Mouse (Mus musculus) intestine, embryonic 15.5 days (tissue): ENCODE results near the gene Tgfb3. TPM values are rescaled to one million over a fixed set of nuclear protein-coding genes. Genes with fewer than 3 reads are reported as not detected.

ENCODE experiments used
- ATAC-seq: fragments of 200-750 bp; cut with Nextera tagmentation; 2 replicates; pipeline ENCODE4 v1.8.0; 2017; ENCODE audit warnings: moderate TSS enrichment, moderate library complexity
- H3K27ac ChIP-seq: fragments of 300-500 bp; sonication (generic); 2 replicates; pipeline ENCODE4 v1.5.1; 2015; ENCODE audit warnings: mild to moderate bottlenecking, inconsistent platforms
- H3K27me3 ChIP-seq: fragments of 300-500 bp; sonication (generic); replicated peaks from 2 replicates; pipeline ENCODE4 v1.6.1; 2015; ENCODE audit warnings: inconsistent platforms
- H3K36me3 ChIP-seq: fragments of 300-500 bp; sonication (generic); 2 replicates; pipeline ENCODE4 v1.6.1; 2015; ENCODE audit warnings: inconsistent platforms
- H3K4me1 ChIP-seq: fragments of 300-500 bp; sonication (generic); replicated peaks from 2 replicates; pipeline ENCODE4 v1.6.1; 2015; ENCODE audit warnings: inconsistent platforms
- H3K4me2 ChIP-seq: fragments of 300-500 bp; sonication (generic); replicated peaks from 2 replicates; pipeline ENCODE4 v1.6.1; 2015; ENCODE audit warnings: mild to moderate bottlenecking, inconsistent platforms
- H3K4me3 ChIP-seq: fragments of 300-500 bp; sonication (generic); replicated peaks from 2 replicates; pipeline ENCODE4 v1.5.1; 2015; ENCODE audit warnings: inconsistent platforms
- H3K9ac ChIP-seq: fragments of 300-500 bp; sonication (generic); 2 replicates; pipeline ENCODE4 v1.6.1; 2015; ENCODE audit warnings: inconsistent platforms
- H3K9me3 ChIP-seq: fragments of 300-500 bp; sonication (generic); 2 replicates; pipeline ENCODE4 v1.6.1; 2016; ENCODE audit warnings: inconsistent platforms
- WGBS: fragments of 180-500 bp; shearing (Covaris S2); methylation state at CpG from one replicate; pipeline ENCODE4 v1.1.7; 2015; 5-methylcytosine and 5-hydroxymethylcytosine counted together
- polyA plus RNA-seq: library from polyadenylated mRNA; unstranded; fragments of >200 nt; fragmentation: Nextera tagmentation; extraction: Ambion mirVana; gene quantifications from 2 replicates; pipeline ENCODE4 v1.2.1, GENCODE M21; 2015

Gene Tgfb3
- polyA plus RNA-seq, 1 experiment from 2014 or later = 23.4 TPM

- H3K36me3 ChIP-seq = no peaks in the 10 kb centered on the region
- H3K4me3 ChIP-seq = peak overlapping the region; percentile 52
- peak overlapping the region; percentile 93; the same call in 1 of the 2 replicates for H3K27ac ChIP-seq
- peak overlapping the region; percentile 92 for H3K4me2 ChIP-seq
- peaks cover 8% of the 10 kb centered on the region; the same call in 1 of the 2 replicates for H3K4me1 ChIP-seq
- no peaks in the 10 kb centered on the region for H3K9me3 ChIP-seq
- no peak for ATAC-seq
- H3K27me3 ChIP-seq = 0 out of 2 replicates have a peak, but pooled peaks cover 2% of the 10 kb centered on the region
- peak overlapping the region; percentile 54 for H3K9ac ChIP-seq
- 37% methylated on average over 8 of the region's 8 CpGs for WGBS
These were observed 1.5 kb downstream of the Tgfb3 start for GRCm38 (mm10) chr12:86077322-86077721.

- Histone ChIP-seq H3K4me3 (peak overlapping the region; percentile 52), H3K27ac (no peak overlapping the region), H3K4me2 (peak overlapping the region; percentile 92), H3K27me3 (0 out of 2 replicates have a peak, but pooled peaks cover 2% of the 10 kb centered on the region), H3K9ac (0 out of 2 replicates have a peak overlapping the region, but pooled peaks have one; percentile 15), H3K36me3 (no peaks in the 10 kb centered on the region), H3K9me3 (no peaks in the 10 kb centered on the region), H3K4me1 (peaks cover 8% of the 10 kb centered on the region; the same call in 1 of the 2 replicates)
- 11% methylated on average over 13 of the region's 13 CpGs for WGBS
- no peak for ATAC-seq
These were observed 2.4 kb downstream of the Tgfb3 start for GRCm38 (mm10) chr12:86076321-86076901.

- Histone ChIP-seq H3K4me1 (peaks cover 8% of the 10 kb centered on the region; the same call in 1 of the 2 replicates), H3K27ac (no peak overlapping the region), H3K36me3 (no peaks in the 10 kb centered on the region), H3K9me3 (no peaks in the 10 kb centered on the region), H3K9ac (no peak overlapping the region), H3K27me3 (0 out of 2 replicates have a peak, but pooled peaks cover 2% of the 10 kb centered on the region), H3K4me2 (peak overlapping the region; percentile 92; the same call in 1 of the 2 replicates), H3K4me3 (no peak overlapping the region)
- WGBS = 84% methylated on average over 7 of the region's 7 CpGs
- no peak for ATAC-seq
These were observed 3.5 kb downstream of the Tgfb3 start for GRCm38 (mm10) chr12:86075358-86075757.

- 80% methylated on average over 12 of the region's 12 CpGs for WGBS
- Histone ChIP-seq H3K36me3 (no peaks in the 10 kb centered on the region), H3K4me1 (peaks cover 8% of the 10 kb centered on the region; the same call in 1 of the 2 replicates), H3K27me3 (0 out of 2 replicates have a peak, but pooled peaks cover 2% of the 10 kb centered on the region), H3K9ac (no peak overlapping the region), H3K4me2 (no peak overlapping the region), H3K9me3 (no peaks in the 10 kb centered on the region), H3K27ac (no peak overlapping the region), H3K4me3 (no peak overlapping the region)
- ATAC-seq = no peak
These were observed 4.2 kb downstream of the Tgfb3 start for GRCm38 (mm10) chr12:86074681-86075080.

- H3K4me2 ChIP-seq = no peak overlapping the region
- no peak overlapping the region for H3K4me3 ChIP-seq
- 0 out of 2 replicates have a peak, but pooled peaks cover 4% of the 10 kb centered on the region for H3K36me3 ChIP-seq
- H3K9me3 ChIP-seq = no peaks in the 10 kb centered on the region
- H3K27ac ChIP-seq = no peak overlapping the region
- no peaks in the 10 kb centered on the region for H3K27me3 ChIP-seq
- 98% methylated on average over 6 of the region's 6 CpGs for WGBS
- H3K9ac ChIP-seq = no peak overlapping the region
- ATAC-seq = no peak
- H3K4me1 ChIP-seq = 0 out of 2 replicates have a peak, but pooled peaks cover 2% of the 10 kb centered on the region
These were observed 7.4 kb downstream of the Tgfb3 start for GRCm38 (mm10) chr12:86071432-86071831.

GRCm38 (mm10) chr12:86064796-86065195 lies 14.0 kb downstream of the Tgfb3 start:
- Histone ChIP-seq H3K4me1 (no peaks in the 10 kb centered on the region; the same call in 1 of the 2 replicates), H3K4me3 (no peak overlapping the region), H3K27ac (no peak overlapping the region), H3K9ac (no peak overlapping the region), H3K9me3 (no peaks in the 10 kb centered on the region), H3K27me3 (no peaks in the 10 kb centered on the region), H3K4me2 (no peak overlapping the region), H3K36me3 (peaks cover 4% of the 10 kb centered on the region; the same call in 1 of the 2 replicates)
- ATAC-seq = no peak

- H3K9me3 ChIP-seq = no peaks in the 10 kb centered on the region
- ATAC-seq = no peak
- no peak overlapping the region for H3K9ac ChIP-seq
- H3K4me1 ChIP-seq = no peaks in the 10 kb centered on the region; the same call in 1 of the 2 replicates
- H3K4me3 ChIP-seq = no peak overlapping the region
- 61% methylated on average over 6 of the region's 6 CpGs for WGBS
- no peak overlapping the region for H3K4me2 ChIP-seq
- H3K27me3 ChIP-seq = no peaks in the 10 kb centered on the region
- H3K36me3 ChIP-seq = peaks cover 11% of the 10 kb centered on the region
- no peak overlapping the region for H3K27ac ChIP-seq
These were observed 19.5 kb downstream of the Tgfb3 start for GRCm38 (mm10) chr12:86059341-86059740.

- Histone ChIP-seq H3K4me1 (no peaks in the 10 kb centered on the region; the same call in 1 of the 2 replicates), H3K4me3 (no peak overlapping the region), H3K27me3 (no peaks in the 10 kb centered on the region), H3K9ac (no peak overlapping the region), H3K9me3 (no peaks in the 10 kb centered on the region), H3K27ac (no peak overlapping the region), H3K36me3 (peaks cover 11% of the 10 kb centered on the region), H3K4me2 (no peak overlapping the region)
- ATAC-seq = no peak
- WGBS = 86% methylated on average over 8 of the region's 8 CpGs
These were observed 21.3 kb downstream of the Tgfb3 start for GRCm38 (mm10) chr12:86057516-86057915.

GRCm38 (mm10) chr12:86056976-86057375 lies 21.9 kb downstream of the Tgfb3 start:
- Histone ChIP-seq H3K4me3 (no peak overlapping the region), H3K27me3 (no peaks in the 10 kb centered on the region), H3K4me2 (no peak overlapping the region), H3K4me1 (no peaks in the 10 kb centered on the region; the same call in 1 of the 2 replicates), H3K36me3 (peaks cover 11% of the 10 kb centered on the region), H3K9ac (no peak overlapping the region), H3K27ac (no peak overlapping the region), H3K9me3 (no peaks in the 10 kb centered on the region)
- WGBS = 91% methylated on average over 8 of the region's 8 CpGs
- no peak for ATAC-seq

- H3K4me3 ChIP-seq = no peak overlapping the region
- H3K9me3 ChIP-seq = no peaks in the 10 kb centered on the region
- no peaks in the 10 kb centered on the region for H3K27me3 ChIP-seq
- no peaks in the 10 kb centered on the region for H3K4me1 ChIP-seq
- 90% methylated on average over 2 of the region's 2 CpGs for WGBS
- ATAC-seq = no peak
- no peak overlapping the region for H3K27ac ChIP-seq
- no peak overlapping the region for H3K4me2 ChIP-seq
- H3K9ac ChIP-seq = no peak overlapping the region
- H3K36me3 ChIP-seq = peaks cover 11% of the 10 kb centered on the region
These were observed 23.5 kb downstream of the Tgfb3 start for GRCm38 (mm10) chr12:86055306-86055705.

GRCm38 (mm10) chr12:86051477-86051876 lies 27.4 kb downstream of the Tgfb3 start:
- 85% methylated on average over 5 of the region's 5 CpGs for WGBS
- no peak for ATAC-seq
- no peaks in the 10 kb centered on the region for H3K27me3 ChIP-seq

GRCm38 (mm10) chr12:86049813-86050212 lies 29.0 kb downstream of the Tgfb3 start:
- no peak for ATAC-seq
- H3K27me3 ChIP-seq = no peaks in the 10 kb centered on the region
- no peak overlapping the region for H3K27ac ChIP-seq
- 81% methylated on average over 6 of the region's 6 CpGs for WGBS
- no peak overlapping the region for H3K4me3 ChIP-seq
- no peak overlapping the region for H3K4me2 ChIP-seq
- H3K4me1 ChIP-seq = no peaks in the 10 kb centered on the region
- no peak overlapping the region for H3K9ac ChIP-seq
- H3K36me3 ChIP-seq = no peaks in the 10 kb centered on the region
- no peaks in the 10 kb centered on the region for H3K9me3 ChIP-seq

More at GRCm38 (mm10) chr12:86051477-86051876, 27.4 kb downstream of the Tgfb3 start:
- Histone ChIP-seq H3K9ac (no peak overlapping the region), H3K27ac (no peak overlapping the region), H3K36me3 (peaks cover 3% of the 10 kb centered on the region; the same call in 1 of the 2 replicates), H3K4me3 (no peak overlapping the region), H3K4me2 (no peak overlapping the region), H3K9me3 (no peaks in the 10 kb centered on the region), H3K4me1 (no peaks in the 10 kb centered on the region)

- H3K9me3 ChIP-seq = no peaks in the 10 kb centered on the region
- no peak overlapping the region for H3K4me2 ChIP-seq
- no peaks in the 10 kb centered on the region for H3K4me1 ChIP-seq
- no peak overlapping the region for H3K4me3 ChIP-seq
- H3K27me3 ChIP-seq = no peaks in the 10 kb centered on the region
- ATAC-seq = no peak
- H3K9ac ChIP-seq = no peak overlapping the region
- H3K27ac ChIP-seq = no peak overlapping the region
- no peaks in the 10 kb centered on the region for H3K36me3 ChIP-seq
- 71% methylated on average over 8 of the region's 8 CpGs for WGBS
These were observed 31.5 kb downstream of the Tgfb3 start for GRCm38 (mm10) chr12:86047376-86047775.
